Mouse (Mus musculus): ENCODE measurements around the gene Fbxw10. TPM values are rescaled to one million over a fixed set of nuclear protein-coding genes. Genes with fewer than 3 reads are reported as not detected.

Fbxw10 gene
- total and polyA plus RNA-seq, 3 experiments: not detected

GRCm38 (mm10) chr11:62869715-62870371 lies 23.0 kb downstream of the Fbxw10 start:
- Histone ChIP-seq H3K79me2 (ENCODE audit: control insufficient read depth, insufficient read depth, low read length, poor library complexity) (no peaks in the 10 kb centered on the region), H3K36me3 (ENCODE audit: control insufficient read depth in 1 of 2, insufficient read depth in 2 of 2, low read length in 2 of 2) (no peaks in the 10 kb centered on the region), H3K27ac (ENCODE audit: control insufficient read depth, low read depth, low read length) (no peak overlapping the region), H3K9me3 (replicated peaks; ENCODE audit: insufficient read depth, low read length) (no peaks in the 10 kb centered on the region), H3K4me1 (ENCODE audit: control insufficient read depth in 1 of 2, insufficient read depth in 2 of 2, low read length in 2 of 2) (no peaks in the 10 kb centered on the region), H3K9ac (ENCODE audit: control insufficient read depth, low read depth, low read length, poor library complexity, severe bottlenecking) (no peak overlapping the region), H3K4me3 (ENCODE audit: control insufficient read depth in 1 of 2, insufficient read depth in 1 of 2, low read depth in 2 of 2, low read length in 2 of 2) (no peak overlapping the region), H3K27me3 (ENCODE audit: control insufficient read depth in 1 of 2, insufficient read depth in 2 of 2, low read length in 2 of 2) (peaks cover 4 to 5% of the 10 kb centered on the region in 2 experiments)
- no peak for DNase-seq (ENCODE audit: low read depth, low spot score)
- TF ChIP-seq MEF2A (IDR thresholded peaks at IDR 0.05; ENCODE audit: extremely low read depth, insufficient replicate concordance, low read depth, low read length, poor library complexity, severe bottlenecking): no peak
- no peak for TF ChIP-seq KAT2A (conservative IDR thresholded peaks at IDR 0.05; ENCODE audit: low read depth, low read length)
- TF ChIP-seq JUND (IDR thresholded peaks at IDR 0.05; ENCODE audit: low read depth, low read length): no peak

- DNase-seq (ENCODE audit: low read depth, low spot score): no peak
- H3K27ac ChIP-seq (ENCODE audit: control insufficient read depth, low read depth, low read length): no peak overlapping the region
- no peaks in the 10 kb centered on the region for H3K9me3 ChIP-seq (replicated peaks; ENCODE audit: insufficient read depth, low read length)
- no peak overlapping the region for H3K4me3 ChIP-seq (ENCODE audit: control insufficient read depth in 1 of 2, insufficient read depth in 1 of 2, low read depth in 2 of 2, low read length in 2 of 2)
- H3K79me2 ChIP-seq (ENCODE audit: control insufficient read depth, insufficient read depth, low read length, poor library complexity): no peaks in the 10 kb centered on the region
- no peak overlapping the region for H3K9ac ChIP-seq (ENCODE audit: control insufficient read depth, low read depth, low read length, poor library complexity, severe bottlenecking)
- H3K27me3 ChIP-seq (ENCODE audit: control insufficient read depth in 1 of 2, insufficient read depth in 2 of 2, low read length in 2 of 2): peaks cover 5 to 12% of the 10 kb centered on the region in 2 experiments
- no peaks in the 10 kb centered on the region for H3K36me3 ChIP-seq (ENCODE audit: control insufficient read depth in 1 of 2, insufficient read depth in 2 of 2, low read length in 2 of 2)
- H3K4me1 ChIP-seq (ENCODE audit: control insufficient read depth in 1 of 2, insufficient read depth in 2 of 2, low read length in 2 of 2): no peaks in the 10 kb centered on the region
- TF ChIP-seq ELF1 (IDR thresholded peaks at IDR 0.05; ENCODE audit: low read depth, low read length): no peak
- no peak for TF ChIP-seq HCFC1 (IDR thresholded peaks at IDR 0.05; ENCODE audit: low read depth, low read length)
- TF ChIP-seq ETS1 (IDR thresholded peaks at IDR 0.05; ENCODE audit: low read depth, low read length): no peak
- no peak for TF ChIP-seq ZNF384 (IDR thresholded peaks at IDR 0.05; ENCODE audit: low read depth, low read length)
- no peak for TF ChIP-seq RCOR1 (IDR thresholded peaks at IDR 0.05; ENCODE audit: low read depth, low read length)
- TF ChIP-seq BHLHE40 (IDR thresholded peaks at IDR 0.05; ENCODE audit: borderline replicate concordance, low read depth, low read length): no peak
- TF ChIP-seq ZKSCAN1 (IDR thresholded peaks at IDR 0.05; ENCODE audit: low read depth, low read length): no peak
- no peak for TF ChIP-seq EP300 (IDR thresholded peaks at IDR 0.05; ENCODE audit: low read depth in 1 of 2, low read length in 2 of 2)
- TF ChIP-seq ZMIZ1 (IDR thresholded peaks at IDR 0.05; ENCODE audit: low read depth, low read length): no peak
- TF ChIP-seq RAD21 (IDR thresholded peaks at IDR 0.05; ENCODE audit: low read depth, low read length): no peak
- TF ChIP-seq MYC (IDR thresholded peaks at IDR 0.05; ENCODE audit: low read depth, low read length): no peak
- no peak for TF ChIP-seq MXI1 (IDR thresholded peaks at IDR 0.05; ENCODE audit: low read depth, low read length)
- no peak for TF ChIP-seq POLR2AphosphoS5 (IDR thresholded peaks at IDR 0.05; ENCODE audit: borderline replicate concordance, low read depth, low read length)
Measured at GRCm38 (mm10) chr11:62873479-62873878, 26.6 kb downstream of the Fbxw10 start.

Measured in MEL (cell line).